Mouse (Mus musculus) kidney, embryonic 16.5 days (tissue): ENCODE measurements around the gene Mylk2. TPM values are rescaled to one million over a fixed set of nuclear protein-coding genes. Genes with fewer than 3 reads are reported as not detected.

Experiments used
- ATAC-seq: fragments of 200-750 bp; cut with Nextera tagmentation; 2 replicates; pipeline ENCODE4 v1.8.0; 2017; ENCODE audit warnings: moderate TSS enrichment; ENCODE audit not compliant: low FRiP score, low TSS enrichment
- H3K27ac ChIP-seq: fragments of 300-500 bp; sonication (generic); 2 replicates; pipeline ENCODE4 v1.5.1; 2014; ENCODE audit warnings: low read length
- H3K27me3 ChIP-seq: fragments of 300-500 bp; sonication (generic); 2 replicates; pipeline ENCODE4 v1.6.1; 2014; ENCODE audit warnings: low read length, control low read depth, mixed read lengths; ENCODE audit not compliant: insufficient read depth
- H3K36me3 ChIP-seq: fragments of 300-500 bp; sonication (generic); 2 replicates; pipeline ENCODE4 v1.6.1; 2014; ENCODE audit warnings: low read length, control low read depth, mixed read lengths; ENCODE audit not compliant: insufficient read depth
- H3K4me1 ChIP-seq: fragments of 300-500 bp; sonication (generic); 2 replicates; pipeline ENCODE4 v1.6.1; 2014; ENCODE audit warnings: low read length, control low read depth, mixed read lengths; ENCODE audit not compliant: insufficient read depth
- H3K4me2 ChIP-seq: fragments of 300-500 bp; sonication (generic); replicated peaks from 2 replicates; pipeline ENCODE4 v1.6.1; 2014; ENCODE audit warnings: low read depth, low read length
- H3K4me3 ChIP-seq: fragments of 300-500 bp; sonication (generic); 2 replicates; pipeline ENCODE4 v1.5.1; 2014; ENCODE audit warnings: mild to moderate bottlenecking, low read length
- H3K9ac ChIP-seq: fragments of 300-500 bp; sonication (generic); replicated peaks from 2 replicates; pipeline ENCODE4 v1.6.1; 2014; ENCODE audit warnings: low read length
- H3K9me3 ChIP-seq: fragments of 300-500 bp; sonication (generic); 2 replicates; pipeline ENCODE4 v1.6.1; 2016; ENCODE audit warnings: low read length, control low read depth
- whole genome bisulfite sequencing: fragments of 180-500 bp; shearing (Covaris S2); extraction: QIAGEN DNeasy Blood & Tissue Kit; methylation state at CpG from one replicate; pipeline ENCODE4 v1.1.7; 2014; 5-methylcytosine and 5-hydroxymethylcytosine counted together
- polyA plus RNA-seq: library from polyadenylated mRNA; unstranded; fragments of >200 nt; fragmentation: Nextera tagmentation; extraction: Ambion mirVana; gene quantifications from 2 replicates; pipeline ENCODE4 v1.2.1, GENCODE M21; 2015

Mylk2 gene
- polyA plus RNA-seq, 1 experiment from 2014 or later, result 0.42 TPM

DNA sequence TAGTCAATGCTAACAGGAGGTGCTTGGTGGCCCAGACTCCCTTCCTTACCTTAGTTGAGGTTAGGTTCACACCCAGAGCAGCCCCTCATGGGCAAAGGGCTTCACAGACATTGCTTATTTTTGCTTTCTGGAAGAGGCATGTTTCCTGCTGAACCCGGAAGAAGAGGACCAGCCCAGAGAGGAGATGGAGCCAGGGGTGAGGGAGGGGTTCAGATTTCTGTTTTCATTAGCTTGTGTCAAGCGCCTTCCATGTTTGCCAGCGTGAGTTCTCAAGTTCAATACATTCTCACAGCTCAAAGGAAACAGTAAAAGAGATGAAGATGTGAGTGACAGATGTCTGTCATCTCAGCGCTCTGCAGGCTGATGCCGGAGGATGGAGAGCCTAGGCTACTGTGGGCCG, 1.3 kb upstream of the Mylk2 start:
- Histone ChIP-seq H3K27ac (no peak overlapping the region), H3K9ac (no peak overlapping the region), H3K36me3 (no peaks in the 10 kb centered on the region), H3K4me2 (no peak overlapping the region), H3K27me3 (peaks cover 24% of the 10 kb centered on the region), H3K4me3 (no peak overlapping the region), H3K4me1 (peaks cover 35% of the 10 kb centered on the region), H3K9me3 (no peaks in the 10 kb centered on the region)
- ATAC-seq, result no peak
- 58% methylated on average over 6 of the region's 6 CpGs for WGBS

DNA sequence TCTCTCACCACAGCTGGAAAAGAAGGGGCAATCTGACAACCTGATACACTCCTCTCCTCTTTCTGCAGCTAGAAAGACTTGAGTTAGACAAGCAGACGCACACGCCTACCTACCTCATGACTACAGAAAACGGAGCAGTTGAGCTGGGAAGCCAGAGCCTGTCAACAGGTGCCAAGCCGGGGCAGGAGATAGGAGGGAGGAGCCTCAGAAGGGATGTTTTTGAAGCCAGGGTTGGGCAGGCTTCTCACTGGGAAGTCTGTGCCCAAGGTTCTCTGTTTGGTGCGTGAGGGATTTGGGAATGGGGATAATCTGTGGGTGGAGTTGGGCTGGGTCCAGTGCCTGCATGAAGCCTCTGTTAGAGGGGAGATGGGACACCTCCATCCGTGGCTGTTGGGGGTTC, 280 bp downstream of the Mylk2 start:
- Histone ChIP-seq H3K4me3 (no peak overlapping the region), H3K27ac (no peak overlapping the region), H3K4me2 (no peak overlapping the region), H3K4me1 (peaks cover 23% of the 10 kb centered on the region), H3K36me3 (no peaks in the 10 kb centered on the region), H3K27me3 (peaks cover 24% of the 10 kb centered on the region), H3K9me3 (no peaks in the 10 kb centered on the region), H3K9ac (no peak overlapping the region)
- WGBS, result 31% methylated on average over 6 of the region's 6 CpGs
- ATAC-seq, result no peak

- no peak overlapping the region for H3K4me3 ChIP-seq
- H3K9me3 ChIP-seq, result no peaks in the 10 kb centered on the region
- peaks cover 13% of the 10 kb centered on the region for H3K4me1 ChIP-seq
- no peaks in the 10 kb centered on the region for H3K36me3 ChIP-seq
- 24% methylated on average over 7 of the region's 7 CpGs for WGBS
- peaks cover 24% of the 10 kb centered on the region for H3K27me3 ChIP-seq
- H3K27ac ChIP-seq, result no peak overlapping the region
- ATAC-seq, result no peak
- no peak overlapping the region for H3K4me2 ChIP-seq
- H3K9ac ChIP-seq, result no peak overlapping the region
These were observed 2.3 kb downstream of the Mylk2 start for GRCm38 (mm10) chr2:152913471-152913870.

GRCm38 (mm10) chr2:152914310-152915120, 3.4 kb downstream of the Mylk2 start:
- no peaks in the 10 kb centered on the region for H3K9me3 ChIP-seq
- H3K36me3 ChIP-seq, result no peaks in the 10 kb centered on the region
- peaks cover 13% of the 10 kb centered on the region for H3K4me1 ChIP-seq
- H3K27ac ChIP-seq, result no peak overlapping the region
- WGBS, result 2% methylated on average over 18 of the region's 18 CpGs
- no peak overlapping the region for H3K9ac ChIP-seq
- ATAC-seq, result peak; percentile 73
- H3K27me3 ChIP-seq, result peaks cover 24% of the 10 kb centered on the region
- peak overlapping the region; percentile 30 for H3K4me2 ChIP-seq
- no peak overlapping the region for H3K4me3 ChIP-seq

DNA sequence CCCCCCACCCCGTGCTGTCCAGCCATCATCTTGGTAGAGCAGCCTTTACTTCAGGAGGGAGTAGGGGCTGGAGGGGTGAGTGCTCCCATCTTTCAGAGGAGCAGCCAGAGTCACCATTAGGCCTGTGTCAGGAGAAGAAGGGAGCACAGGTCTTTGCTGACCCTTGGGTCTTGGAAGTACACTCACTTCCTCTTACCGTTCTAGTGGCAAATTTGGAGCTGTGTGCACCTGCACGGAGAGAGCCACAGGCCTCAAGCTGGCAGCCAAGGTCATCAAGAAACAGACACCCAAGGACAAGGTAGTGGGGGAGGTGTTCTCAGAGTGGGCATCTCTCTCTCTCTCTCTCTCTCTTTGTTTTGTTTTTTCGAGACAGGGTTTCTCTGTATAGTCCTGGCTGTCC, 4.3 kb downstream of the Mylk2 start:
- Histone ChIP-seq H3K4me1 (peaks cover 13% of the 10 kb centered on the region), H3K27ac (no peak overlapping the region), H3K9ac (no peak overlapping the region), H3K4me3 (no peak overlapping the region), H3K4me2 (no peak overlapping the region), H3K36me3 (no peaks in the 10 kb centered on the region), H3K27me3 (peaks cover 24% of the 10 kb centered on the region), H3K9me3 (no peaks in the 10 kb centered on the region)
- ATAC-seq, result no peak
- WGBS, result 41% methylated on average over 4 of the region's 4 CpGs

DNA sequence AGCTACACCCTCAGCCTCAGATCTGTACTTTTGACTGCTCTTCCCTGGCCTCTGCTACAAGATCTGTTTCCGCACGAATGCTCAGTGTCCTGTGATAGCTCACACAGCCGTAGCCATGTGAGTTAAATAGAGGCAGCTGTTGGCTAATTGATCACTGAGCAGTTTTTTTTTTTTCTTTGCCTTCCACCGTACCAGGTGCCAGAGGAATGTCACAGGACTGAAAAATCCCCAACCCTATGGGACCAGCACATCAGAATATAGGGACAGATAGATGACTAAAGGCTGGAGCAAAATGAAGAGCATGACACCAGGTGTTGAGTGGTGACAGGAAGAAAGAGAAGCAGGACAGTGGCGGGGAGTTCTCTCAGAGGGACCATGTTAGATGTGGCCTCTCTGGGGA, 5.0 kb downstream of the Mylk2 start:
- 48% methylated on average over 5 of the region's 5 CpGs for WGBS
- ATAC-seq, result no peak

GRCm38 (mm10) chr2:152917671-152918070, 6.5 kb downstream of the Mylk2 start:
- no peaks in the 10 kb centered on the region for H3K9me3 ChIP-seq
- peaks cover 11% of the 10 kb centered on the region for H3K27me3 ChIP-seq
- no peak for ATAC-seq
- H3K36me3 ChIP-seq, result no peaks in the 10 kb centered on the region
- no peak overlapping the region for H3K4me3 ChIP-seq
- 50% methylated on average over 9 of the region's 9 CpGs for WGBS
- no peak overlapping the region for H3K4me2 ChIP-seq
- H3K4me1 ChIP-seq, result peaks cover 13% of the 10 kb centered on the region
- H3K9ac ChIP-seq, result no peak overlapping the region
- H3K27ac ChIP-seq, result no peak overlapping the region

More for the DNA sequence above, 5.0 kb downstream of the Mylk2 start:
- Histone ChIP-seq H3K36me3 (no peaks in the 10 kb centered on the region), H3K27me3 (peaks cover 24% of the 10 kb centered on the region), H3K4me2 (no peak overlapping the region), H3K9ac (no peak overlapping the region), H3K4me1 (peaks cover 13% of the 10 kb centered on the region), H3K9me3 (no peaks in the 10 kb centered on the region), H3K4me3 (no peak overlapping the region), H3K27ac (no peak overlapping the region)

DNA sequence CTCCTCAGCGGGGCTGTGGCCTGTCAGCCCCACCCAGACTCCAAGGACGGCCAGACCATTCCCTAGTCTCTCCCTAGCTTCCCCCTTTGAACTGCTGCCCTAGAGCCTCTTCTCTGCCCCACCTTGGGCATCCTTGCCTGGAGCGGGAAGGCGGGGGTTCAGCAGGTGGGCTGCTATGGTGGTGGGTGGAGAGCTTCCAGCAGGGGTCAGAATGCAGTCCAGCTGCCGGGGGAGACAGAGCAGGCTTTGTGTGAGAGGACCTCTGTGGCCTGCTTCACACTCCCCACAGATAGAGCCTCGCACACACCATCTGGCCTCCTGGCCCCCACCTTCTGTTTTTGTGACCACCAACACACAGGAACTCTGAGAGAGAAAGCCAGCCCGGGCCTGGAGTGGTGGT, 11.2 kb downstream of the Mylk2 start:
- H3K9ac ChIP-seq, result no peak overlapping the region
- H3K4me3 ChIP-seq, result no peak overlapping the region
- H3K27me3 ChIP-seq, result no peaks in the 10 kb centered on the region
- no peak overlapping the region for H3K27ac ChIP-seq
- ATAC-seq, result no peak
- WGBS, result 39% methylated on average over 7 of the region's 7 CpGs
- H3K4me1 ChIP-seq, result peaks cover 41% of the 10 kb centered on the region
- no peaks in the 10 kb centered on the region for H3K36me3 ChIP-seq
- no peak overlapping the region for H3K4me2 ChIP-seq
- no peaks in the 10 kb centered on the region for H3K9me3 ChIP-seq

DNA sequence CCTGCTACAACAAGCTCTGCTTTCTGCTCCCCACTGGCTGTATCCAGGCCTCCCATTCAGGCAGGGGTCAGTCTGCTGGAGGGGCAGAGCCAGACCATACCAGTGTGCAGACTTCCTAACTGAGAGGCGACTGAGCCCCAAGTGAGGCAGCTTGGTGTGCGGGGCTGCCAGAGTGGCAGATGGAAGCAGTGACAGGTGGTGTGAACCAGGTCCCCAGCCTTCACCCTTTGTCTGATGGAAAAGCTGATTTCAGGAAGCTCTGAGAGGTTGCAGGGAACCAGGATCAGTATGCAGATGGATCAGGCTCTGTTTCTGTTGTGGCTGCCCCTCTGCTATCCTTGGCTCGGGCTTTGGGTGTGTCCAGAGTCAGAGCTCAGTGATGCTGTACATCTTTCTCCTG, 12.5 kb downstream of the Mylk2 start:
- 75% methylated on average over 3 of the region's 3 CpGs for WGBS
- H3K4me1 ChIP-seq, result peaks cover 50% of the 10 kb centered on the region
- H3K27ac ChIP-seq, result no peak overlapping the region

DNA sequence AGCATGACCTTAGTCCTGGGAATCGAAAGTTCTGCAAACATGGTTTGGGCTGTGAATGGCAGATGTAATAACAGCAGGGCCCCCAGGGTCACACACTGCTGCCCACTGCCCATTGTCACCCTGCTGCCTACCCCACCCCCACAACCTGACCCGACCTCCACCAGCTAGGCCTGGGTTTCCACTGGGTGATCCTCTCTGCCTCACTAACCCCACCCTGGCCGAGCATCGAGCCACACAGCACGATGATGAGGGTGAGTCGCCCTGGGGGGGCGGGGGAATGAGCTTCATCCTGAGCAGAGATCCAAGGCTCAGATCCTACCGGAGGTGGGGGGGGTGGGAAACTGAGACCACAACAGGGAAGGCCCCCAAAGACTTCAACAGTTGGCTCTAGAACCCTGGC, 13.0 kb downstream of the Mylk2 start:
- no peaks in the 10 kb centered on the region for H3K36me3 ChIP-seq
- H3K4me2 ChIP-seq, result no peak overlapping the region
- 25% methylated on average over 8 of the region's 8 CpGs for WGBS
- H3K9ac ChIP-seq, result no peak overlapping the region
- no peak overlapping the region for H3K4me3 ChIP-seq
- H3K9me3 ChIP-seq, result no peaks in the 10 kb centered on the region
- no peaks in the 10 kb centered on the region for H3K27me3 ChIP-seq
- peaks cover 55% of the 10 kb centered on the region for H3K4me1 ChIP-seq
- ATAC-seq, result peak; percentile 29; the same call in 1 of the 2 replicates
- no peak overlapping the region for H3K27ac ChIP-seq

More for the DNA sequence above, 12.5 kb downstream of the Mylk2 start:
- Histone ChIP-seq H3K9ac (no peak overlapping the region), H3K4me3 (no peak overlapping the region), H3K4me2 (no peak overlapping the region), H3K9me3 (no peaks in the 10 kb centered on the region), H3K36me3 (no peaks in the 10 kb centered on the region), H3K27me3 (no peaks in the 10 kb centered on the region)
- no peak for ATAC-seq
